Mouse (Mus musculus) heart, postnatal 0 days (tissue): ENCODE data around the gene Cryab.

ENCODE experiments used
- CTCF ChIP-seq: IDR thresholded peaks from 2 replicates; pipeline ENCODE4 v1.5.1; 2016; ENCODE audit warnings: antibody characterized with exemption, control low read depth, low read depth
- EP300 ChIP-seq: IDR thresholded peaks from 2 replicates; pipeline ENCODE4 v1.6.1; 2016; ENCODE audit warnings: antibody characterized with exemption, low read depth

DNA sequence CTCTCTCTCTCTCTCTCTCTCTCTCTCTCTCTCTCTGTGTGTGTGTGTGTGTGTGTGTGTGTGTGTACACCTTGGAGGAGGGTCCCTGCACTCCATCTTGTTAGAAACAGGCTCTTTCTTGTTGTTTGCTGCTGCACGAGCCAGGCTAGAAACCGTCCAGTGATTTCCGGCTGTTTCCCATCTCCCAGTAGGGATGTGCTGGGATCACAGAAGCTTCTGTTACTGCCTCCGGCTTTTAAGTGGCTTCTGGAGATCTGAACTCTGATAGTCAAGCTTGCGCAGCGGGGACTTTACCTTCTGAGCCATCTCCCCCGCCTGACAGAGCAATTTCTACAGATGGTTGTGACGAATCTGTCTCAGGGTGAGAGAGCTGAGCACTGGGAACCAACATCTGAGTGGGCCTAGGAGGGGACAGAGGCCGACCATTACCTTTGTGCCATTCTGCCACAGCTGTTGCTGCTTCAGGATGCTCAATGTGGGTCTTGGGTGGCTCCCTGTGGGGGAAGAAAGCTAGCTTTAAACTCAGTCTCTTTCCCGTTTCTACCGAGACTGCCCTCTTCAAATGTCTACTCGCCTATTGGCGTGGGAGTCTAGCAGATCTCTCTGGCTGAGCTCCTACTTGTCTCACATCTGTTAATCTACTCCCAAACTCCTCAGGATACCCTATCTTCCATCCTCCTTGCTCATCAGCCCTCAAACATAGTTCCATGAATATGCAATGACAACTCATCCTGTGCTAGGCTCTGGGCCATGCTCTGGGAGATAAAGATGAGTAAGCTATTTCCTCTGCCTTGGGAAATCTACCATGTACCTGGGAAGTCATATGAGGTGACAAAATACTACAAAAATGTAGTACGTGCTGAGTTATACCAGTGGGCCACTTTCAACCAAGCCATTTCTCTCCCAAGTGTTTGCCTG, 10.0 kb upstream of the Cryab start:
- no peak for TF ChIP-seq CTCF
- TF ChIP-seq EP300: no peak
